Mouse (Mus musculus): Measurements from ENCODE around the gene Olfr357. TPM values are rescaled to one million over a fixed set of nuclear protein-coding genes. Genes with fewer than 3 reads are reported as not detected.

Gene Olfr357
- polyA plus RNA-seq (2014; fragmentation: Illumina TruSeq; extraction: RNeasy Lipid Tissue Mini Kit (QIAGEN cat#74804); ENCODE audit: low read depth, low replicate concordance), result not detected

DNA sequence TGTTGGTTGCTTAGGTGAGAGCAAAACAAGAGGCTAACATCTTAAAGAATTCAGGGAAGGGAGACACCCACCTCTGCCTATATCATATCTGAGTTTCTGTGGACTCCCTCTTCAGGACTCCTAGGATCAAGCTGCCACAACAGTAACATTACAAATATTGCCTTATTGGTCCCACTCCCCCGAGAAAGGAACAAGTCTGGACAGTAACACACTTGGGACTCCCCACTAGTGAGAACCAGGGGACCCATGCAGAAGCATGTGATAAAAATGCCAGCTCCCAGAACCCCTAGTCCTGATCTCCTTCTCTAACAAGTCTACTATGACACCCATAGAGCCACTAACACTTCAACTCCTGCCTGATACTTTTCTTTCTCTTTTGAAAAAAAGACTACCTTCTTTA, at the start of gene Olfr357:
TSS of gene Olfr357 (plus strand) at position 301 of the 400 bp plus-strand sequence.

DNA sequence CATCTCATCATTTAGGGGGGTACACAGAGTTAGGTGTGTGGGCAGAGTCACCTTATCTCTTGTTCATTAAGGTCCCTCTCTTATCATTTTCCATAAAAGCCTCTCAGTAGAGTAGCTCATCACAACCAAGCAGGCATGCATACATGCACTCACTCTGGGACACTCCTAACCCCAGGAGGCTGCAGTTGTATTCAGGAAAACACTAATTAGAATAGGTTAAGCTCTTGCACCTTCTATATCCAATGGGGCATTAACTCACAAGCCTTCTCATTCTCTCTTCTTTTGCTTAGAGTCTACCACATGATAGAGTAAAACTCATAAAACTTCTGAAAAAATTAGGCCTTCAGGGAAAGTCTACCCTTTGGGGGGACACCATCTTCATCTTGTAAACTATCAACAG, 15.6 kb downstream of the Olfr357 start, which contains the start of gene Olfr358:
TSS of gene Olfr358 (minus strand) at position 101 of the 400 bp plus-strand sequence.

Other genes with a start within 250 kb of the Olfr357 start
- not detected for gene Olfr348, start 209.6 kb upstream of the Olfr357 start, polyA plus RNA-seq (2014; fragmentation: Illumina TruSeq; extraction: RNeasy Lipid Tissue Mini Kit (QIAGEN cat#74804); ENCODE audit: low read depth, low replicate concordance)
- gene Olfr50, start 203.3 kb upstream of the Olfr357 start, polyA plus RNA-seq (2014; fragmentation: Illumina TruSeq; extraction: RNeasy Lipid Tissue Mini Kit (QIAGEN cat#74804); ENCODE audit: low read depth, low replicate concordance), result not detected
- gene Olfr3, start 176.8 kb upstream of the Olfr357 start, polyA plus RNA-seq (2014; fragmentation: Illumina TruSeq; extraction: RNeasy Lipid Tissue Mini Kit (QIAGEN cat#74804); ENCODE audit: low read depth, low replicate concordance), result not detected
- gene Olfr350, start 147.5 kb upstream of the Olfr357 start, polyA plus RNA-seq (2014; fragmentation: Illumina TruSeq; extraction: RNeasy Lipid Tissue Mini Kit (QIAGEN cat#74804); ENCODE audit: low read depth, low replicate concordance), result not detected
- gene Olfr351, start 131.2 kb upstream of the Olfr357 start, polyA plus RNA-seq (2014; fragmentation: Illumina TruSeq; extraction: RNeasy Lipid Tissue Mini Kit (QIAGEN cat#74804); ENCODE audit: low read depth, low replicate concordance), result not detected
- gene Olfr352, start 125.4 kb upstream of the Olfr357 start, polyA plus RNA-seq (2014; fragmentation: Illumina TruSeq; extraction: RNeasy Lipid Tissue Mini Kit (QIAGEN cat#74804); ENCODE audit: low read depth, low replicate concordance), result not detected
- gene Olfr353, start 100.9 kb upstream of the Olfr357 start, polyA plus RNA-seq (2014; fragmentation: Illumina TruSeq; extraction: RNeasy Lipid Tissue Mini Kit (QIAGEN cat#74804); ENCODE audit: low read depth, low replicate concordance), result not detected
- not detected for gene Olfr354, start 88.1 kb upstream of the Olfr357 start, polyA plus RNA-seq (2014; fragmentation: Illumina TruSeq; extraction: RNeasy Lipid Tissue Mini Kit (QIAGEN cat#74804); ENCODE audit: low read depth, low replicate concordance)
- gene Olfr355, start 64.9 kb upstream of the Olfr357 start, polyA plus RNA-seq (2014; fragmentation: Illumina TruSeq; extraction: RNeasy Lipid Tissue Mini Kit (QIAGEN cat#74804); ENCODE audit: low read depth, low replicate concordance), result not detected
- gene Olfr356, start 56.7 kb upstream of the Olfr357 start, polyA plus RNA-seq (2014; fragmentation: Illumina TruSeq; extraction: RNeasy Lipid Tissue Mini Kit (QIAGEN cat#74804); ENCODE audit: low read depth, low replicate concordance), result not detected
- not detected for gene Olfr358, start 15.5 kb downstream of the Olfr357 start, polyA plus RNA-seq (2014; fragmentation: Illumina TruSeq; extraction: RNeasy Lipid Tissue Mini Kit (QIAGEN cat#74804); ENCODE audit: low read depth, low replicate concordance)
- not detected for gene Olfr360, start 71.9 kb downstream of the Olfr357 start, polyA plus RNA-seq (2014; fragmentation: Illumina TruSeq; extraction: RNeasy Lipid Tissue Mini Kit (QIAGEN cat#74804); ENCODE audit: low read depth, low replicate concordance)
- gene Olfr361, start 95.5 kb downstream of the Olfr357 start, polyA plus RNA-seq (2014; fragmentation: Illumina TruSeq; extraction: RNeasy Lipid Tissue Mini Kit (QIAGEN cat#74804); ENCODE audit: low read depth, low replicate concordance), result not detected
- gene Olfr362, start 124.1 kb downstream of the Olfr357 start, polyA plus RNA-seq (2014; fragmentation: Illumina TruSeq; extraction: RNeasy Lipid Tissue Mini Kit (QIAGEN cat#74804); ENCODE audit: low read depth, low replicate concordance), result not detected
- not detected for gene Olfr364-ps1, start 145.5 kb downstream of the Olfr357 start, polyA plus RNA-seq (2014; fragmentation: Illumina TruSeq; extraction: RNeasy Lipid Tissue Mini Kit (QIAGEN cat#74804); ENCODE audit: low read depth, low replicate concordance)
- not detected for gene Olfr365, start 194.4 kb downstream of the Olfr357 start, polyA plus RNA-seq (2014; fragmentation: Illumina TruSeq; extraction: RNeasy Lipid Tissue Mini Kit (QIAGEN cat#74804); ENCODE audit: low read depth, low replicate concordance)
- not detected for gene Olfr366, start 217.7 kb downstream of the Olfr357 start, polyA plus RNA-seq (2014; fragmentation: Illumina TruSeq; extraction: RNeasy Lipid Tissue Mini Kit (QIAGEN cat#74804); ENCODE audit: low read depth, low replicate concordance)